Mouse (Mus musculus) hematopoietic stem cell, adult 5-6 weeks (primary cell): ENCODE measurements around the gene Carhsp1. TPM values are rescaled to one million over a fixed set of nuclear protein-coding genes. Genes with fewer than 3 reads are reported as not detected.

ENCODE experiments used
- ATAC-seq, 2 experiments: fragments of 125-278 bp in 1 of 2; replicated peaks in 1 of 2; 2 replicates each; pipeline ENCODE4 v1.8.0; 2016 to 2017; ENCODE audit warnings: inconsistent platforms in 2 of 2, mild to moderate bottlenecking in 2 of 2, moderate number of reproducible peaks in 2 of 2, low read depth in 1 of 2, moderate TSS enrichment in 1 of 2; ENCODE audit not compliant: low FRiP score in 2 of 2, poor library complexity in 2 of 2, severe bottlenecking in 2 of 2, insufficient read depth in 1 of 2, low TSS enrichment in 1 of 2
- total RNA-seq: library from RNA; stranded (forward); fragments of 172-1452, 232-1000 nt; gene quantifications from 2 replicates; pipeline ENCODE4 v1.2.3, GENCODE M21; 2017

Gene Carhsp1
- total RNA-seq, 1 experiment from 2014 or later, result 13.1 TPM

GRCm38 (mm10) chr16:8678676-8679075, 6.7 kb upstream of the Carhsp1 start:
- no peak for ATAC-seq

- ATAC-seq, result no peak
These were observed 6.1 kb upstream of the Carhsp1 start for GRCm38 (mm10) chr16:8678035-8678434.

GRCm38 (mm10) chr16:8676800-8677199, 4.8 kb upstream of the Carhsp1 start:
- peak in 1 of 2 experiments; percentile 43; a peak in 2 of 4 replicates for ATAC-seq

GRCm38 (mm10) chr16:8676228-8676627, 4.3 kb upstream of the Carhsp1 start:
- ATAC-seq, result no peak

GRCm38 (mm10) chr16:8675559-8675958, 3.6 kb upstream of the Carhsp1 start:
- no peak for ATAC-seq

- peak; percentile 54 to 67 for ATAC-seq
These were observed 2.2 kb upstream of the Carhsp1 start for GRCm38 (mm10) chr16:8674165-8674564.

GRCm38 (mm10) chr16:8673343-8673742, 1.4 kb upstream of the Carhsp1 start:
- no peak for ATAC-seq

GRCm38 (mm10) chr16:8672811-8673210, 856 bp upstream of the Carhsp1 start:
- no peak for ATAC-seq

GRCm38 (mm10) chr16:8672350-8672687, 364 bp upstream of the Carhsp1 start:
- no peak for ATAC-seq

- ATAC-seq, result no peak
These were observed 1.6 kb downstream of the Carhsp1 start for GRCm38 (mm10) chr16:8670041-8671035.

- no peak for ATAC-seq
These were observed 2.5 kb downstream of the Carhsp1 start for GRCm38 (mm10) chr16:8669432-8669831.

GRCm38 (mm10) chr16:8668386-8668785, 3.6 kb downstream of the Carhsp1 start:
- no peak for ATAC-seq

GRCm38 (mm10) chr16:8667814-8668213, 4.1 kb downstream of the Carhsp1 start:
- no peak for ATAC-seq

- peak; percentile 13 to 25; a peak in 2 of 4 replicates for ATAC-seq
These were observed 4.7 kb downstream of the Carhsp1 start for GRCm38 (mm10) chr16:8667261-8667660.

- ATAC-seq, result no peak
These were observed 5.5 kb downstream of the Carhsp1 start for GRCm38 (mm10) chr16:8666452-8666851.

- ATAC-seq, result no peak
These were observed 6.6 kb downstream of the Carhsp1 start for GRCm38 (mm10) chr16:8665367-8665766.

GRCm38 (mm10) chr16:8663606-8664539, 8.1 kb downstream of the Carhsp1 start:
- ATAC-seq, result no peak

GRCm38 (mm10) chr16:8663022-8663421, 8.9 kb downstream of the Carhsp1 start:
- ATAC-seq, result no peak
